Mouse (Mus musculus): ENCODE measurements around the gene Lypd4. TPM values are rescaled to one million over a fixed set of nuclear protein-coding genes. Genes with fewer than 3 reads are reported as not detected.
A peak's percentile ranks its signal among the peaks of the same experiment; 100 is the strongest.
"Not testable (repeated sequence)": the region's sequence is repeated elsewhere in the genome, so short reads cannot be mapped to it uniquely, and the experiment has no call there.

Lypd4 gene
- polyA plus RNA-seq, 1 experiment from 2014 or later: not detected

GRCm38 (mm10) chr7:24856460-24857120, 13.2 kb downstream of the Lypd4 start:
- H3K4me3 ChIP-seq: no peak overlapping the region
- no peak overlapping the region for H3K4me2 ChIP-seq (replicated peaks)
- no peaks in the 10 kb centered on the region for H3K4me1 ChIP-seq
- H3K27me3 ChIP-seq: no peaks in the 10 kb centered on the region
- no peak for ATAC-seq (ENCODE audit: low FRiP score)
- H3K9me3 ChIP-seq (replicated peaks): no peaks in the 10 kb centered on the region
- no peak overlapping the region for H3K9ac ChIP-seq
- 34% methylated on average over 6 of the region's 6 CpGs for WGBS
- H3K27ac ChIP-seq: no peak overlapping the region
- H3K36me3 ChIP-seq: no peaks in the 10 kb centered on the region

GRCm38 (mm10) chr7:24853695-24854094, 16.0 kb downstream of the Lypd4 start:
- 0 out of 2 replicates have a peak overlapping the region, but pooled peaks have one; percentile 8 for H3K4me2 ChIP-seq (replicated peaks)
- H3K36me3 ChIP-seq: no peaks in the 10 kb centered on the region
- no peak overlapping the region for H3K4me3 ChIP-seq
- no peaks in the 10 kb centered on the region for H3K9me3 ChIP-seq (replicated peaks)
- H3K27ac ChIP-seq: no peak overlapping the region
- H3K4me1 ChIP-seq: no peaks in the 10 kb centered on the region
- no peak for ATAC-seq (ENCODE audit: low FRiP score)
- WGBS: 45% methylated on average over 7 of the region's 7 CpGs
- no peaks in the 10 kb centered on the region for H3K27me3 ChIP-seq
- no peak overlapping the region for H3K9ac ChIP-seq

- Histone ChIP-seq H3K4me2 (replicated peaks) (no peak overlapping the region), H3K4me3 (no peak overlapping the region), H3K9me3 (replicated peaks) (no peaks in the 10 kb centered on the region), H3K9ac (no peak overlapping the region), H3K27ac (no peak overlapping the region), H3K36me3 (no peaks in the 10 kb centered on the region), H3K27me3 (no peaks in the 10 kb centered on the region), H3K4me1 (no peaks in the 10 kb centered on the region)
- no peak for ATAC-seq (ENCODE audit: low FRiP score)
Measured at GRCm38 (mm10) chr7:24853233-24853563, 16.5 kb downstream of the Lypd4 start.

GRCm38 (mm10) chr7:24852557-24853232, 17.0 kb downstream of the Lypd4 start:
- no peaks in the 10 kb centered on the region for H3K36me3 ChIP-seq
- H3K27ac ChIP-seq: no peak overlapping the region
- H3K27me3 ChIP-seq: no peaks in the 10 kb centered on the region
- H3K9me3 ChIP-seq (replicated peaks): no peaks in the 10 kb centered on the region
- H3K9ac ChIP-seq: no peak overlapping the region
- no peak for ATAC-seq (ENCODE audit: low FRiP score)
- no peak overlapping the region for H3K4me3 ChIP-seq
- 82% methylated on average over 8 of the region's 8 CpGs for WGBS
- H3K4me2 ChIP-seq (replicated peaks): no peak overlapping the region
- no peaks in the 10 kb centered on the region for H3K4me1 ChIP-seq

GRCm38 (mm10) chr7:24851596-24852325, 18.0 kb downstream of the Lypd4 start:
- Histone ChIP-seq H3K4me2 (replicated peaks) (no peak overlapping the region), H3K27ac (no peak overlapping the region), H3K27me3 (no peaks in the 10 kb centered on the region), H3K4me1 (no peaks in the 10 kb centered on the region), H3K4me3 (no peak overlapping the region), H3K9me3 (replicated peaks) (no peaks in the 10 kb centered on the region), H3K9ac (no peak overlapping the region), H3K36me3 (no peaks in the 10 kb centered on the region)
- no peak for ATAC-seq (ENCODE audit: low FRiP score)
- WGBS: 79% methylated on average over 5 of the region's 5 CpGs

- ATAC-seq (ENCODE audit: low FRiP score): no peak
- H3K9me3 ChIP-seq (replicated peaks): no peaks in the 10 kb centered on the region
- H3K9ac ChIP-seq: no peak overlapping the region
- no peaks in the 10 kb centered on the region for H3K27me3 ChIP-seq
- H3K4me1 ChIP-seq: no peaks in the 10 kb centered on the region
- no peak overlapping the region for H3K4me2 ChIP-seq (replicated peaks)
- no peak overlapping the region for H3K4me3 ChIP-seq
- H3K27ac ChIP-seq: no peak overlapping the region
- WGBS: 34% methylated on average over 6 of the region's 6 CpGs
- no peaks in the 10 kb centered on the region for H3K36me3 ChIP-seq
Measured at GRCm38 (mm10) chr7:24850899-24851303, 18.8 kb downstream of the Lypd4 start.

- no peak overlapping the region for H3K4me2 ChIP-seq (replicated peaks)
- no peak overlapping the region for H3K4me3 ChIP-seq
- no peaks in the 10 kb centered on the region for H3K36me3 ChIP-seq
- no peaks in the 10 kb centered on the region for H3K9me3 ChIP-seq (replicated peaks)
- ATAC-seq (ENCODE audit: low FRiP score): no peak
- no peaks in the 10 kb centered on the region for H3K27me3 ChIP-seq
- H3K27ac ChIP-seq: no peak overlapping the region
- H3K4me1 ChIP-seq: no peaks in the 10 kb centered on the region
- WGBS: 18% methylated on average over 5 of the region's 5 CpGs
- no peak overlapping the region for H3K9ac ChIP-seq
Measured at GRCm38 (mm10) chr7:24850162-24850561, 19.6 kb downstream of the Lypd4 start.

- 56% methylated on average over 2 of the region's 2 CpGs for WGBS
- not testable (repeated sequence) for H3K9ac ChIP-seq; H3K27me3 ChIP-seq; ATAC-seq (ENCODE audit: low FRiP score); H3K4me1 ChIP-seq; H3K4me2 ChIP-seq (replicated peaks); H3K4me3 ChIP-seq; H3K36me3 ChIP-seq; H3K9me3 ChIP-seq (replicated peaks); H3K27ac ChIP-seq
Measured at GRCm38 (mm10) chr7:24846576-24846975, 23.2 kb downstream of the Lypd4 start.

- ATAC-seq (ENCODE audit: low FRiP score): no peak
- H3K4me1 ChIP-seq: no peaks in the 10 kb centered on the region
- H3K27ac ChIP-seq: no peak overlapping the region
- H3K4me2 ChIP-seq (replicated peaks): no peak overlapping the region
- no peaks in the 10 kb centered on the region for H3K9me3 ChIP-seq (replicated peaks)
- H3K36me3 ChIP-seq: no peaks in the 10 kb centered on the region
- H3K27me3 ChIP-seq: no peaks in the 10 kb centered on the region
- no peak overlapping the region for H3K9ac ChIP-seq
- 6% methylated on average over 6 of the region's 6 CpGs for WGBS
- no peak overlapping the region for H3K4me3 ChIP-seq
Measured at GRCm38 (mm10) chr7:24845713-24846112, 24.0 kb downstream of the Lypd4 start.

- 85% methylated on average over 9 of the region's 9 CpGs for WGBS
- no peak for ATAC-seq (ENCODE audit: low FRiP score)
Measured at GRCm38 (mm10) chr7:24845181-24845580, 24.6 kb downstream of the Lypd4 start.

GRCm38 (mm10) chr7:24844144-24844543, 25.6 kb downstream of the Lypd4 start:
- H3K4me1 ChIP-seq: no peaks in the 10 kb centered on the region
- no peaks in the 10 kb centered on the region for H3K36me3 ChIP-seq
- 45% methylated on average over 5 of the region's 5 CpGs for WGBS
- H3K9me3 ChIP-seq (replicated peaks): no peaks in the 10 kb centered on the region
- no peak for ATAC-seq (ENCODE audit: low FRiP score)
- H3K9ac ChIP-seq: no peak overlapping the region
- no peak overlapping the region for H3K4me3 ChIP-seq
- H3K27me3 ChIP-seq: no peaks in the 10 kb centered on the region
- H3K27ac ChIP-seq: no peak overlapping the region
- H3K4me2 ChIP-seq (replicated peaks): no peak overlapping the region

More at GRCm38 (mm10) chr7:24845181-24845580, 24.6 kb downstream of the Lypd4 start:
- H3K27me3 ChIP-seq: no peaks in the 10 kb centered on the region
- H3K4me3 ChIP-seq: no peak overlapping the region
- H3K4me2 ChIP-seq (replicated peaks): no peak overlapping the region
- H3K9ac ChIP-seq: no peak overlapping the region
- H3K36me3 ChIP-seq: no peaks in the 10 kb centered on the region
- H3K27ac ChIP-seq: no peak overlapping the region
- H3K4me1 ChIP-seq: no peaks in the 10 kb centered on the region
- no peaks in the 10 kb centered on the region for H3K9me3 ChIP-seq (replicated peaks)

- no peak for ATAC-seq (ENCODE audit: low FRiP score)
- Histone ChIP-seq H3K9me3 (replicated peaks) (no peaks in the 10 kb centered on the region), H3K4me3 (no peak overlapping the region), H3K27me3 (no peaks in the 10 kb centered on the region), H3K4me2 (replicated peaks) (no peak overlapping the region), H3K4me1 (peaks cover 2% of the 10 kb centered on the region; the same call in 1 of the 2 replicates), H3K27ac (no peak overlapping the region), H3K9ac (no peak overlapping the region), H3K36me3 (no peaks in the 10 kb centered on the region)
- 79% methylated on average over 4 of the region's 4 CpGs for WGBS
Measured at GRCm38 (mm10) chr7:24841009-24841408, 28.7 kb downstream of the Lypd4 start.

All from hindbrain, embryonic 12.5 days (tissue).